Mouse (Mus musculus): ENCODE results near the gene Vps18.

DNA sequence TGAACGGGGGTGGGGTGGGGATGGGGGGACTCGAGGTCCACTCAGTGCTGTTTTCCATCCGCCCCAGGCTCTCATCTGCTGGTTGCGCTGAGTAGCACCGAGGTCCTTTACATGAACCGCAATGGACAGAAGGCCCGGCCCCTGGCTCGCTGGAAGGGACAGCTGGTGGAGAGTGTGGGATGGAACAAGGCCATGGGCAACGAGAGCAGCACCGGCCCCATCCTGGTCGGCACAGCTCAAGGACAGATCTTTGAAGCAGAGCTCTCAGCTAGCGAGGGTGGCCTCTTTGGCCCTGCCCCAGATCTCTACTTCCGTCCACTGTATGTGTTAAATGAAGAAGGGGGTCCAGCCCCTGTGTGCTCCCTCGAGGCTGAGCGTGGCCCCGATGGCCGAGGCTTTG, 4.3 kb downstream of the Vps18 start:
- no peak for TF ChIP-seq CTCF (IDR thresholded peaks at IDR 0.05; ENCODE audit: low read depth)
- TF ChIP-seq EP300 (IDR thresholded peaks at IDR 0.05; ENCODE audit: low read depth): no peak

All from liver, embryonic 14.5 days (tissue).